Mouse (Mus musculus): ENCODE data around the gene Cryz. TPM values are rescaled to one million over a fixed set of nuclear protein-coding genes. Genes with fewer than 3 reads are reported as not detected.

The Cryz gene
- polyA plus RNA-seq, 1 experiment from 2014 or later: 10.6 TPM

DNA sequence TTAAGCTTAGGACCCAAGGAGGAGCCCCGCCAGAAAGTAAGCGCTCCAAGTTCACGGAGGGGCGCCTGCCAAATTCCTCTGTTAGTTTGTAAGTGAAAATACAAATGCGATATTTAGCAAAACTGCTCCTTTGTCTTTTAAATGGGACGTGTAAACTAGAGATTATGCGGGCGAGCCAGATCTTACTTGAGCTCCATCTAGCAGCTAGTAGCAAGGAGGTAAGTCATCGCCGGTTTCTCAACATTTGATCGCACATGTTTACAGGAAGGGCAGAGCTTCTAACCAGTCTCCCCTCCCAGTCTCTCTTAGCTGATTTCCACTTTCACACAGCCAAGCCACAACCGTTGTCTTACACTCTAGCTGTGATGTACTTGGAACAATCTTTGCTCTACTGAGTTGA, 25.7 kb upstream of the Cryz start:
- Histone ChIP-seq H3K27me3 (ENCODE audit: control insufficient read depth, insufficient read depth, low read depth, low read length) (peaks cover 10% of the 10 kb centered on the region), H3K27ac (ENCODE audit: low read length) (no peak overlapping the region), H3K4me1 (ENCODE audit: control insufficient read depth, insufficient read depth, low read length) (peaks cover 7% of the 10 kb centered on the region; the same call in 1 of the 2 replicates), H3K4me3 (ENCODE audit: low read depth, low read length) (peak overlapping the region; percentile 1; the same call in 1 of the 2 replicates), H3K9ac (ENCODE audit: low read depth, low read length) (no peak overlapping the region), H3K36me3 (ENCODE audit: control insufficient read depth, insufficient read depth, low read length) (no peaks in the 10 kb centered on the region), H3K4me2 (ENCODE audit: low read length) (peak overlapping the region; percentile 33), H3K9me3 (replicated peaks; ENCODE audit: control insufficient read depth, low read length, poor library complexity, severe bottlenecking) (no peaks in the 10 kb centered on the region)
- WGBS: 6% methylated on average over 12 of the region's 12 CpGs
- no peak for ATAC-seq

DNA sequence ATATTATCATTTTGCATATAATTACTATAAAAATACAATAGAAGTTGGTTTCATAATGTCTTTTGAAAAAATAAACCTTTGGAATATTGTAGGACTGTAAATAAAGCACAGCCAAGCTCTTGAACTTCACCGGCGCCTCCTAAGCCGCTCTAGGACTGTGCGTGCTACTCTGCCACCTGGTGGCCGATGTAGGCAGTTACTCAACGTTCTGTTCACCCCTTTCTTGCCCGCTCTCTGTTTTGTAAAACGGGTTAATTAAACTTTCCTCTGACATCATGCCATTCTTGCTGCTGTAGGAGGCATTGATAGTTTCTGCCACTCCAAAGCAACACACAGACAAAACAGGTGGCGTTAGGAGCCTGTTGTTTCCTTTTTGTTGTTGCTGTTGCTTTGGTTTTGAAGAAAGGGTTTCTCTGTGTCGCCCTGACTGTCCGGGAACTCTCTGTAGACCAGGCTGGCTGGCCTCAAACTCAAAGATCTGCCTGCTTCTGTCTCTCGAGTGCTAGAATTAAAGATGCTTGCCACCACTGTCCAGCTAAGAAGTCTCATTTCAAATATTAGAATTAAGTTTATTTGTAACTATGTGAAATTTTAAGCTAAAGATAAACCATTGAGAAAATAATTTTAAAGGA, 24.1 kb upstream of the Cryz start:
- H3K27ac ChIP-seq (ENCODE audit: low read length): no peak overlapping the region
- peak; percentile 91 for ATAC-seq
- H3K36me3 ChIP-seq (ENCODE audit: control insufficient read depth, insufficient read depth, low read length): no peaks in the 10 kb centered on the region
- peak overlapping the region; percentile 13 for H3K4me2 ChIP-seq (ENCODE audit: low read length)
- H3K9ac ChIP-seq (ENCODE audit: low read depth, low read length): 0 out of 2 replicates have a peak overlapping the region, but pooled peaks have one; percentile 25
- H3K27me3 ChIP-seq (ENCODE audit: control insufficient read depth, insufficient read depth, low read depth, low read length): peaks cover 10% of the 10 kb centered on the region
- no peaks in the 10 kb centered on the region for H3K9me3 ChIP-seq (replicated peaks; ENCODE audit: control insufficient read depth, low read length, poor library complexity, severe bottlenecking)
- peaks cover 7% of the 10 kb centered on the region; the same call in 1 of the 2 replicates for H3K4me1 ChIP-seq (ENCODE audit: control insufficient read depth, insufficient read depth, low read length)
- WGBS: 10% methylated on average over 12 of the region's 12 CpGs
- H3K4me3 ChIP-seq (ENCODE audit: low read depth, low read length): no peak overlapping the region

DNA sequence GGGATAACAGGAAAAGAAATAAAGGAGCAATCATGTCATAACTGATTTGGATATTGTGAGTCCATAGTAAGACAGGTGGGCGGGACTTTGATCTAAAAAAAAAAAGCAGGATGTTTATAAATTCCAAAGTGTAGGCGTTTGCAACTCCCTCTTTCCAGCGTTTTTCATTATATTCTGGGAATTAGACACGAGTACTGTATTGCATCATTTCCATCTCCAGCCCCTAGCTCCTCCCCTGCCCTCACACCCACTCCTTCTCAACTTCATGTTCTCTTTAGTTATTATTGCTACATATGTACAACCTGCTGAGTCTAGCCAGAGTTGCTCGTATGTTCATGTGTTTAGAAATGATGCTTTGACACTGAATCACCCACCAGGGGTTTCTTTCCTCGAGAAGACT, 22.8 kb upstream of the Cryz start:
- Histone ChIP-seq H3K9ac (ENCODE audit: low read depth, low read length) (no peak overlapping the region), H3K27ac (ENCODE audit: low read length) (no peak overlapping the region), H3K4me1 (ENCODE audit: control insufficient read depth, insufficient read depth, low read length) (peaks cover 7% of the 10 kb centered on the region; the same call in 1 of the 2 replicates), H3K36me3 (ENCODE audit: control insufficient read depth, insufficient read depth, low read length) (no peaks in the 10 kb centered on the region), H3K4me3 (ENCODE audit: low read depth, low read length) (no peak overlapping the region), H3K4me2 (ENCODE audit: low read length) (no peak overlapping the region), H3K9me3 (replicated peaks; ENCODE audit: control insufficient read depth, low read length, poor library complexity, severe bottlenecking) (no peaks in the 10 kb centered on the region), H3K27me3 (ENCODE audit: control insufficient read depth, insufficient read depth, low read depth, low read length) (peaks cover 5% of the 10 kb centered on the region)
- ATAC-seq: no peak
- 80% methylated on average over 6 of the region's 6 CpGs for WGBS

DNA sequence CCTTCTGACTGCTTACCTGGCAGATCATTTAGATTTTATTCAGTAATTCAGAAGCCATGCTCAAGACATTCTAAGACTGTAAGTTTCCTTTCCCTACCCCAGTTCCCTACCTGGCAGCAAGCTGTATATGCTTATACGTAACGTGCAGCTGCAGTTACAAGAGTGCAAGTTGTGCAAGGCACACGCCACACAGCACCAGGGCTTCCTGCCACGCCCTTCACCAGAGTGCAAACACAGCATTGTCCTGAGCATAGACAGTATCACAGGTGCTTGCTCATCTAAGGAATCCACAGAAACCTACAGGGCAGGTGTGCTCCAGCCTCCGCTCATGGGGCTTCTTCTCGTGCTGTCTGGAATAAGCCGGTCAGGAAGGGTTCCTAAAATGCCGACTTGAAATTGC, 18.6 kb upstream of the Cryz start:
- Histone ChIP-seq H3K36me3 (ENCODE audit: control insufficient read depth, insufficient read depth, low read length) (peaks cover 8% of the 10 kb centered on the region; the same call in 1 of the 2 replicates), H3K4me3 (ENCODE audit: low read depth, low read length) (no peak overlapping the region), H3K4me2 (ENCODE audit: low read length) (no peak overlapping the region), H3K27me3 (ENCODE audit: control insufficient read depth, insufficient read depth, low read depth, low read length) (no peaks in the 10 kb centered on the region), H3K4me1 (ENCODE audit: control insufficient read depth, insufficient read depth, low read length) (no peaks in the 10 kb centered on the region), H3K9me3 (replicated peaks; ENCODE audit: control insufficient read depth, low read length, poor library complexity, severe bottlenecking) (no peaks in the 10 kb centered on the region), H3K27ac (ENCODE audit: low read length) (no peak overlapping the region), H3K9ac (ENCODE audit: low read depth, low read length) (no peak overlapping the region)
- ATAC-seq: 0 out of 2 replicates have a peak, but pooled peaks have one; percentile 51
- 96% methylated on average over 8 of the region's 8 CpGs for WGBS

DNA sequence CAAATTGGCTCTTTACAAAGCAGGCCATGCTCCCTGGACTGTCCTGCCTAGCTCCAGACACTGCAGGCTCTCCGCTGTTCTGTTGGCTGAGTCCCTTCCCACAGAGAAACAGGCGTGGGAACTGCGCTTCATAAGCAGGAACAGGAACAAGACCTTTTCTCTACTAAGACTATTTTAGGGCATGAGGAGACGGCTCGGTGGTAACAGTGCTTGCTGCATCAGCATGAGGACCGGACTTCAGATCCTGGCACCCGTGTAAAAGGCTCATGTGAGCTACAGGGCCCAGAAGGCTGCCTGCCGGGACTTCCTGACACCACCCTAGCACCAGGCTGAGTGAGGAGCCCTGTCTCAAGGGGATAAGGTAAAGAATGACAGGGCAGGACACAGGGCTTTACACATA, 12.2 kb upstream of the Cryz start:
- H3K4me2 ChIP-seq (ENCODE audit: low read length): no peak overlapping the region
- no peak for ATAC-seq
- no peaks in the 10 kb centered on the region for H3K4me1 ChIP-seq (ENCODE audit: control insufficient read depth, insufficient read depth, low read length)
- WGBS: 94% methylated on average over 8 of the region's 8 CpGs
- no peak overlapping the region for H3K9ac ChIP-seq (ENCODE audit: low read depth, low read length)
- no peak overlapping the region for H3K27ac ChIP-seq (ENCODE audit: low read length)
- peaks cover 17% of the 10 kb centered on the region for H3K36me3 ChIP-seq (ENCODE audit: control insufficient read depth, insufficient read depth, low read length)
- no peaks in the 10 kb centered on the region for H3K9me3 ChIP-seq (replicated peaks; ENCODE audit: control insufficient read depth, low read length, poor library complexity, severe bottlenecking)
- H3K4me3 ChIP-seq (ENCODE audit: low read depth, low read length): no peak overlapping the region
- H3K27me3 ChIP-seq (ENCODE audit: control insufficient read depth, insufficient read depth, low read depth, low read length): no peaks in the 10 kb centered on the region

DNA sequence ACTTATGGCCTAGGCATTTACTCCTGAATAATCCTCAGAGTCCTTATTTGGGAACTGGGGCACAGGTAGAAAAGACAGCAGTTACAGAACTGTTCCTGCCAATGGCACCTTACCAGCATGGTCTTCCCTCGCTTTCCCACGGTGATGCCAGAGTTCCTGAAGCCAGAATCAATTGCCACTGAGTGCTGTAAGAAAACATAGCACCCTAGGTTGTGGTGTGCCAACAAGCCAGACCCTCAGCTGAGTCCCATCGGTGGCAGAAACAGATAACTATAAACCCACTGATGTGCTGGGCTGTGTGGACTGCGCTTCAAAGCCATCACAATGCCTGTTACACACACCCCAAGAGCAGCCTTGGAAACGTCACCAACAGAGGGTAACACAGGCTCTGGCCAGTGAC, 5.5 kb upstream of the Cryz start:
- Histone ChIP-seq H3K27me3 (ENCODE audit: control insufficient read depth, insufficient read depth, low read depth, low read length) (no peaks in the 10 kb centered on the region), H3K27ac (ENCODE audit: low read length) (no peak overlapping the region), H3K4me2 (ENCODE audit: low read length) (no peak overlapping the region), H3K9me3 (replicated peaks; ENCODE audit: control insufficient read depth, low read length, poor library complexity, severe bottlenecking) (no peaks in the 10 kb centered on the region), H3K4me3 (ENCODE audit: low read depth, low read length) (no peak overlapping the region), H3K36me3 (ENCODE audit: control insufficient read depth, insufficient read depth, low read length) (peaks cover 20% of the 10 kb centered on the region), H3K9ac (ENCODE audit: low read depth, low read length) (no peak overlapping the region), H3K4me1 (ENCODE audit: control insufficient read depth, insufficient read depth, low read length) (peaks cover 3% of the 10 kb centered on the region)
- no peak for ATAC-seq
- 94% methylated on average over 5 of the region's 5 CpGs for WGBS

DNA sequence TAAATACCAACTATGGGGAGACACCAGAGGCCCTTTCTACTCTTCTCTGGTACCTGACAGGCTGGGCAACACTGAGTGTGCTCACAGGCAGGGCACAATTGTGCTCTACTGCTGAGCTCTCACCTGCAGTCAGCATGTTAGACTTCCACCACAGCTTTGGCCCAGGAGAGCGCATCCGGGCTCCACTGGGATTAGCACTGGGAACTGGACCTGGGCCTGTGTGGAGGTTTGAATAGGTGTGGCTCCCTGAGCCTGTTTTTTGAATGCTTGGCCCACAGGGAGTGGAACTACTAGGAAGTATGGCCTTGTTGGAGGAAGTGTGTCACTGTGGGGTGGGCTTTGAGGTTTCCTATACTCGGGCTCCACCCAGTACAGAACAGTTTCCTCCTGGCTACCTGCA, 4.9 kb upstream of the Cryz start:
- no peak overlapping the region for H3K9ac ChIP-seq (ENCODE audit: low read depth, low read length)

DNA sequence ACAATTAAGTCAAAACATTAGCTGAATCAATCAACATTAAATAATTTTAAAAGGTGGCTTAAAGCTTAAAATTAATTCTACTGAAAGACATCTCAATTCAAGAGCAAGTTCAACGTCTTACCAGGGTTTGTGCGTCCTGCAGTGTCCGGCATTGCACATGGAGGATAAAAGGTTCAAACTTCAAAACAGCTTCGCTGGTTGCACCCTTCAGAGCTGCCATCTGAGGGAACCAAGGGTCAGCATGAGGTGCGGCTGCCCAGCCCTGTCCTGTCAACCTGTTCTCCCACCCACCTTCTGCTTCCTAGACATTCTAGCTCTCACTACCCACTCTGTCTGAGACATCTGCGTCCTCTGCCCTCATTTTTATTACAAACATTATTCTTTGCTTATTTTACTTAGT, 2.9 kb upstream of the Cryz start:
- Histone ChIP-seq H3K4me1 (ENCODE audit: control insufficient read depth, insufficient read depth, low read length) (peaks cover 10% of the 10 kb centered on the region), H3K9me3 (replicated peaks; ENCODE audit: control insufficient read depth, low read length, poor library complexity, severe bottlenecking) (no peaks in the 10 kb centered on the region), H3K36me3 (ENCODE audit: control insufficient read depth, insufficient read depth, low read length) (peaks cover 12% of the 10 kb centered on the region), H3K4me2 (ENCODE audit: low read length) (no peak overlapping the region), H3K27me3 (ENCODE audit: control insufficient read depth, insufficient read depth, low read depth, low read length) (no peaks in the 10 kb centered on the region), H3K4me3 (ENCODE audit: low read depth, low read length) (no peak overlapping the region), H3K27ac (ENCODE audit: low read length) (no peak overlapping the region), H3K9ac (ENCODE audit: low read depth, low read length) (no peak overlapping the region)
- no peak for ATAC-seq
- 89% methylated on average over 6 of the region's 6 CpGs for WGBS

More for the DNA sequence above, 4.9 kb upstream of the Cryz start:
- ATAC-seq: no peak
- H3K4me3 ChIP-seq (ENCODE audit: low read depth, low read length): no peak overlapping the region
- no peak overlapping the region for H3K4me2 ChIP-seq (ENCODE audit: low read length)
- 97% methylated on average over 3 of the region's 3 CpGs for WGBS
- no peaks in the 10 kb centered on the region for H3K9me3 ChIP-seq (replicated peaks; ENCODE audit: control insufficient read depth, low read length, poor library complexity, severe bottlenecking)
- peaks cover 20% of the 10 kb centered on the region for H3K36me3 ChIP-seq (ENCODE audit: control insufficient read depth, insufficient read depth, low read length)
- H3K27me3 ChIP-seq (ENCODE audit: control insufficient read depth, insufficient read depth, low read depth, low read length): no peaks in the 10 kb centered on the region
- H3K27ac ChIP-seq (ENCODE audit: low read length): no peak overlapping the region
- H3K4me1 ChIP-seq (ENCODE audit: control insufficient read depth, insufficient read depth, low read length): peaks cover 5% of the 10 kb centered on the region

DNA sequence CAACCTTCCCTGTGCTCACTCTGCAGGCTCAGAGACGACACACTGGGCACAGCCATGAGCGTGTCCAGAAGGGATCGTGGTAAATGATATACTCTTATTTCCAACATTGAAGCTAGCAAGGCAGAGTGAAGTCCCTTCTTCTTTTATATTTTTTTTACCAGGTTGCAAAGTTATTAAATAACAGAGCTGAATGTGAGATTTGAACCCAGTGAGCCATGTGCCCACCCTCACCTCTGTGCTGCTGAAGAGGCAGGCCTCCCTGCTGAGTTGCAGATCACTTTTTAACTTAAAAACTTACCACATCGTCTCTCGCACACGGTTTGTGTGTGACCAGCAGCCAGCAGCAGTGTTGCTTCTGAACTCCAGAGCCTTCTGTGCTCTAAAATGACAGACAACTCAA, 2.4 kb upstream of the Cryz start:
- H3K27me3 ChIP-seq (ENCODE audit: control insufficient read depth, insufficient read depth, low read depth, low read length): no peaks in the 10 kb centered on the region
- ATAC-seq: no peak
- no peaks in the 10 kb centered on the region for H3K9me3 ChIP-seq (replicated peaks; ENCODE audit: control insufficient read depth, low read length, poor library complexity, severe bottlenecking)
- H3K4me1 ChIP-seq (ENCODE audit: control insufficient read depth, insufficient read depth, low read length): peaks cover 10% of the 10 kb centered on the region
- H3K27ac ChIP-seq (ENCODE audit: low read length): no peak overlapping the region
- H3K4me2 ChIP-seq (ENCODE audit: low read length): no peak overlapping the region
- 95% methylated on average over 6 of the region's 6 CpGs for WGBS
- no peak overlapping the region for H3K9ac ChIP-seq (ENCODE audit: low read depth, low read length)
- H3K36me3 ChIP-seq (ENCODE audit: control insufficient read depth, insufficient read depth, low read length): peaks cover 12% of the 10 kb centered on the region
- no peak overlapping the region for H3K4me3 ChIP-seq (ENCODE audit: low read depth, low read length)
